Mouse (Mus musculus) neural tube, embryonic 14.5 days (tissue): ENCODE data around the gene Fam214a. TPM values are rescaled to one million over a fixed set of nuclear protein-coding genes. Genes with fewer than 3 reads are reported as not detected.

Experiments
- ATAC-seq: fragments of 200-750 bp; cut with Nextera tagmentation; 2 replicates; pipeline ENCODE4 v1.8.0; 2017; ENCODE audit warnings: low read depth, mild to moderate bottlenecking, moderate TSS enrichment, moderate library complexity
- H3K27ac ChIP-seq: fragments of 300-500 bp; sonication (generic); 2 replicates; pipeline ENCODE4 v1.5.1; 2014; ENCODE audit warnings: low read depth, mild to moderate bottlenecking, control low read depth, low read length, moderate library complexity, mixed read lengths
- H3K27me3 ChIP-seq: fragments of 300-500 bp; sonication (generic); 2 replicates; pipeline ENCODE4 v1.6.1; 2014; ENCODE audit warnings: low read length; ENCODE audit not compliant: control insufficient read depth, insufficient read depth
- H3K36me3 ChIP-seq: fragments of 300-500 bp; sonication (generic); 2 replicates; pipeline ENCODE4 v1.6.1; 2014; ENCODE audit warnings: low read length, mixed read lengths; ENCODE audit not compliant: control insufficient read depth, insufficient read depth
- H3K4me1 ChIP-seq: fragments of 300-500 bp; sonication (generic); 2 replicates; pipeline ENCODE4 v1.6.1; 2014; ENCODE audit warnings: low read length; ENCODE audit not compliant: control insufficient read depth, insufficient read depth
- H3K4me2 ChIP-seq: fragments of 300-500 bp; sonication (generic); 2 replicates; pipeline ENCODE4 v1.6.1; 2014; ENCODE audit warnings: mild to moderate bottlenecking, low read depth, low read length, control low read depth
- H3K4me3 ChIP-seq: fragments of 300-500 bp; sonication (generic); 2 replicates; pipeline ENCODE4 v1.5.1; 2014; ENCODE audit warnings: low read depth, low read length, control low read depth, mixed read lengths
- H3K9ac ChIP-seq: fragments of 300-500 bp; sonication (generic); replicated peaks from 2 replicates; pipeline ENCODE4 v1.6.1; 2014; ENCODE audit warnings: low read depth, mild to moderate bottlenecking, control low read depth, low read length, mixed read lengths
- H3K9me3 ChIP-seq: fragments of 300-500 bp; sonication (generic); 2 replicates; pipeline ENCODE4 v1.6.1; 2016; ENCODE audit warnings: low read length; ENCODE audit not compliant: control insufficient read depth
- WGBS: fragments of 180-500 bp; shearing (Covaris S2); extraction: QIAGEN DNeasy Blood & Tissue Kit; methylation state at CpG from one replicate; pipeline ENCODE4 v1.1.7; 2014; 5-methylcytosine and 5-hydroxymethylcytosine counted together
- polyA plus RNA-seq: library from polyadenylated mRNA; unstranded; fragments of >200 nt; fragmentation: Nextera tagmentation; extraction: Ambion mirVana; gene quantifications from 2 replicates; pipeline ENCODE4 v1.2.1, GENCODE M21; 2014

Fam214a gene
- 30.8 and 31.1 TPM in 2 replicates for polyA plus RNA-seq

DNA sequence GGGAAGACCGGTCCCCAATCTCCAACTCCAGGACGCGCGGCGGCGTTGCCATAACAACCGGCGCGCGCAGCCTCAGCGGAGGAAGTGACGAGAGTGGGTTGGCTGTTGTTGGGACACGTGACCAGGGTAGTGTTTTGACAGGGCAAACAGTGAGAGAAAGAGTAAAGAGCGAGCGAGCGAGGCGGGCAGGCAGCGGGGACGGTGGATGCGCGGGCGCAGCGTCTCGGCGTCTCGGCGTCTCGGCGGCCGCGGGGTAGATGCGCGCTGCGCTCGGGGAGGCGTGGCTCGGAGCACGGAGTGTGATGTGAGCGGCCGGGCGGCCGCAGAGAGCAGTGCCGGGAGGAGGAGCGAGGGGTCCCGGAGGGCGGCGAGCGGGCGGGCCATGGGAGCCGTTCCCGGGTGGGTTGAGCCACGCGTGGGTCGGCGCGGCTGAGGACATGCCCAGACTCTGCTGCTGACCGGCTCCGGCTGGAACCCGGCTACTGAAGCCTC, at the start of gene Fam214a:
TSS of gene Fam214a (plus strand) at position 129 of the 492 bp plus-strand sequence.
- under 1% methylated on average over 52 of the region's 59 CpGs for WGBS
- peaks cover 12% of the 10 kb centered on the region for H3K4me1 ChIP-seq
- H3K9me3 ChIP-seq: no peaks in the 10 kb centered on the region
- H3K27ac ChIP-seq: peak within 1 kb of the TSS; percentile 89
- ATAC-seq: peak; percentile 98
- no peaks in the 10 kb centered on the region; the same call in 1 of the 2 replicates for H3K27me3 ChIP-seq
- H3K36me3 ChIP-seq: no peaks in the 10 kb centered on the region
- peak within 1 kb of the TSS; percentile 87 for H3K9ac ChIP-seq
- peak within 1 kb of the TSS; percentile 84 for H3K4me2 ChIP-seq
- peak within 1 kb of the TSS; percentile 94 for H3K4me3 ChIP-seq

DNA sequence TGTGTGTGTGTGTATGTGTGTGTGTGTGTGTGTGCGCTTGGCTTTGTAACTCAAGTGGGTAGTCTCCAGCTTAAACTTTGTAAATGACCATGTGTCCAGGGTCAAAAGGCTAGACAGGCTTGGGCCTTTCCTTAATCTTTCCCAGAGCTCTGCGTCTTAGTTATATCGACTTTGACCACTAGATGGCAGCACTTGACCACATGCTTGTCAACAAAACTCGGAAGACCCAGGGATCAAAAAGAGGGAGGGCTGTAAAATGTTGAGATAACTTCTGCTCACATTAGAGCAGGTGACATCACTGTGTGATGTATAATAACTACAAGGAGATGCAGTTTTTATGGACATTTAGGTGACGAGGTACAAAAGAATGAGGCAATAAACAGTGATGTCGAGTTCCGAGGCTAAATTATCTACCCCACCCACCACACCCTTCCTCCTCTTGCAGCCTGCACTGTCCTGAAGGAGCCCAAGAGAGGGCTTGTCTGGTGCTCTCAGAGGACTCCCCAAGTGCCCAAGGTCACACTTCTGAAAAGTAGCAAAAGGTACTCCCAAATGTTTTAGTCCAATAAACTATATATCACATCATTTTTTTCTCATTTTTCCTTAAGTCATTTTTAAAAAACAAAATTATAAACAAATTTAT, 47.7 kb upstream of the Fam214a start:
- no peak overlapping the region for H3K4me2 ChIP-seq
- H3K27ac ChIP-seq: no peak overlapping the region
- H3K9me3 ChIP-seq: no peaks in the 10 kb centered on the region
- WGBS: 10% methylated on average over 7 of the region's 7 CpGs
- H3K36me3 ChIP-seq: no peaks in the 10 kb centered on the region
- H3K4me3 ChIP-seq: no peak overlapping the region
- peak; percentile 77 for ATAC-seq
- no peak overlapping the region for H3K9ac ChIP-seq
- H3K27me3 ChIP-seq: no peaks in the 10 kb centered on the region
- H3K4me1 ChIP-seq: 0 out of 2 replicates have a peak, but pooled peaks cover 2% of the 10 kb centered on the region

DNA sequence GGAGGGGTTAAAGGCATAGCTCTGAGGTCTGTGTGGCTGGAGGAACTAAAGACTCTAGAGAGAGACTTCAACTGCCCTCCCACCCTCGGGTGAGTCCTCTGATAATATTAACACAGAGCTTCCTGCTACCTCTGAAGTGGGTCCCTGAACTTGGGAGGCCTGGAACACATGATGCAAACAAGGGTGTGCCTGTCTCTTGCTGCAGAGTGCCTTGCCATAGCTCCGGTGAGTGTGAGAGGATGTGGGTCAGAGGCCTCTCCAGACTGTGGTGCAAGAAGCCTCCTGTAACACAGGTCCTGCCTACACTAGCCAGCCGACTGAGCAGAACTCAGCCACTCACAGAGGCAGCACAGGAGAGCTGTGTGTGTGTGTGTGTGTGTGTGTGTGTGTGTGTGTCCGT, 45.7 kb upstream of the Fam214a start:
- no peak overlapping the region for H3K4me2 ChIP-seq
- no peaks in the 10 kb centered on the region for H3K27me3 ChIP-seq
- no peak overlapping the region for H3K27ac ChIP-seq
- H3K36me3 ChIP-seq: no peaks in the 10 kb centered on the region
- H3K4me1 ChIP-seq: 0 out of 2 replicates have a peak, but pooled peaks cover 2% of the 10 kb centered on the region
- ATAC-seq: no peak
- H3K4me3 ChIP-seq: no peak overlapping the region
- no peaks in the 10 kb centered on the region for H3K9me3 ChIP-seq
- 62% methylated on average over 4 of the region's 4 CpGs for WGBS
- H3K9ac ChIP-seq: no peak overlapping the region

DNA sequence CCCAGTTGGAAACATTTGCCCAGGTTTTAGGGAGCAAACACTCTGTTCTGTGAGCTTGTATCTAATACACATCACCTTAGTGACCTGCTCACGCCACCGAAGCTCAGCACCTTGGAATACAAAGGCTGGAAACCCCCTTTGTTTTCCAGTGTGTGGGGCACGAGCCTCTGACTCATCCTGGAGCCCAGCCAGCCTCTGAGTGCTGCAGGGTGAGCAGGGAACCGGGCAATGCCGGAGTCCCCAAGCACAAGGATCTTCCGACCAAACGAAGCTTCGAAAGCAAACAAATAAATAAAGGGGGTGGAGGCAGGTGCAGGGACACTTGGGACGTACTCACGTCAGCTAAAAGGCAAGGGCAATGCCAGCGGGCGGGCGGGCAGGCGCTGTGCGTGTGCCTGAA, 43.4 kb upstream of the Fam214a start:
- no peak for ATAC-seq
- no peaks in the 10 kb centered on the region for H3K36me3 ChIP-seq
- no peak overlapping the region for H3K4me2 ChIP-seq
- no peaks in the 10 kb centered on the region for H3K9me3 ChIP-seq
- no peak overlapping the region for H3K27ac ChIP-seq
- 61% methylated on average over 15 of the region's 15 CpGs for WGBS
- H3K4me3 ChIP-seq: no peak overlapping the region
- H3K9ac ChIP-seq: no peak overlapping the region
- 0 out of 2 replicates have a peak, but pooled peaks cover 2% of the 10 kb centered on the region for H3K4me1 ChIP-seq
- no peaks in the 10 kb centered on the region for H3K27me3 ChIP-seq

DNA sequence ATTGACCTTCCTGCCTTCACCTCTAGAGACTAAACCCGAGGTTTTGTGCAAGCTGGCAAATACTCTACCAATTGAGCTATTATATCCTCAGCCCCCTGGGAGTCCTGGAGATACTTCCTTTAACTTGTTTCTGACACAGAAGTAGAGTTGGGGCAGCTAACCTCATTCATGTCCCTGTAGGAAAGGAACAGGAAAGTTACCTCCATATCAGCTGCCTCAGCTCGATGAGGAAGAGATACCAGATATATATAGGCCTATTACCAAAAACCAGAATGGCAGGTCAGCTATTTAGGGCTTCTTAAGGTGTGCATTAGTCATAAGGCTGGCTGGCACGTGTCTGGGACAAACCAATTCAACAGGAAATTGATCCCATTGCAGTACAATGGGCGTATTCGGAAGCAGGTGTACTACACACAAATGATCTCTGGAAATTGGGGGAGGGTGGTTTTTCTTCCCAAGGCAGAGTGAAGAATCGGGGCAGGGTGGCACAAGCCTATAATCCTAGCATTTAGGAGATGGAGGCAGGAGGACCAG, 42.4 kb upstream of the Fam214a start:
- H3K4me2 ChIP-seq: no peak overlapping the region
- WGBS: 84% methylated on average over 6 of the region's 6 CpGs
- H3K27me3 ChIP-seq: no peaks in the 10 kb centered on the region

DNA sequence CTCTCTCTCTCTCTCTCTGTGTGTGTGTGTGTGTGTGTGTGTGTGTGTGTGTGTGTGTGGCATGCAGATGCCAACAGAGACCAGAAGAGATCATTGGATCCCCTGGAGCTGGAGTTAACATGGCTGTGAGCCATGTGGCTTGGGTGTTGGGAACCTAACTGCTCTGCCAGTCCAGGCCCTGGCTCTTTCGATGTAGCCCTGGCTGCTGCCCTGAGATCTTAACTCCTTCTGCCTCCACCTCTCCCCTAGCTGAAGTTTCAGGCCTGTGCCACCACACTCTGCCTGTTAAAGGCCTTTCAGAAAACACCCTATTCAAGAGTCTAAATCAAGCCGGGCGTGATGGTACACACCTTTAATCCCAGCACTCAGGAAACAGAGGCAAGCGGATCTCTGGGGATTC, 41.3 kb upstream of the Fam214a start:
- Histone ChIP-seq H3K4me1 (0 out of 2 replicates have a peak, but pooled peaks cover 2% of the 10 kb centered on the region), H3K27me3 (no peaks in the 10 kb centered on the region), H3K9ac (no peak overlapping the region), H3K4me2 (no peak overlapping the region), H3K4me3 (no peak overlapping the region), H3K27ac (no peak overlapping the region), H3K9me3 (no peaks in the 10 kb centered on the region), H3K36me3 (no peaks in the 10 kb centered on the region)
- no peak for ATAC-seq
- WGBS: 79% methylated on average over 4 of the region's 4 CpGs

More for the DNA sequence above, 42.4 kb upstream of the Fam214a start:
- H3K36me3 ChIP-seq: no peaks in the 10 kb centered on the region
- H3K4me3 ChIP-seq: no peak overlapping the region
- H3K4me1 ChIP-seq: 0 out of 2 replicates have a peak, but pooled peaks cover 2% of the 10 kb centered on the region
- no peak overlapping the region for H3K27ac ChIP-seq
- H3K9ac ChIP-seq: no peak overlapping the region
- no peak for ATAC-seq
- H3K9me3 ChIP-seq: no peaks in the 10 kb centered on the region

DNA sequence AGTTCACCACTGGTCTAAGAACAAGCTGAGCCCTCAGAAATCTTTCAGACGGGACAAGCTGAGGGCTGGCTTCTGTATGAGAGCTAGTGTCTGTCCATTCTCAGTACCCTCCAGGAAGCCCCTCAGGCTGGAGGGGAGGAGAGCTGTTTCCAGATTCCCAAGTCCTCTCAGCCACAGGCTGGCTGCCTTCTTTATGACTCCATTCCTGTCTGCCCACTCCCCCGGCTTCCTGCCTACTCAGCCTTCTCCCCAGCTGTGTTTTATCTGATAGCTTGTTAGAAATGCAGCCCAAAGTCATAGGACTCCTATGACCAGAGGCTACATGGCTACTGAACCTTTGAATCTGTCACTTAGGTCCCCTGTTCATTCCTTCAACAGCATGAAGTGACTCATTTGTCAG, 40.8 kb upstream of the Fam214a start:
- no peak for ATAC-seq
- H3K27ac ChIP-seq: no peak overlapping the region
- no peaks in the 10 kb centered on the region for H3K36me3 ChIP-seq
- H3K4me1 ChIP-seq: 0 out of 2 replicates have a peak, but pooled peaks cover 2% of the 10 kb centered on the region
- no peak overlapping the region for H3K9ac ChIP-seq
- H3K27me3 ChIP-seq: no peaks in the 10 kb centered on the region
- WGBS: 47% methylated on average over 2 of the region's 2 CpGs
- no peaks in the 10 kb centered on the region for H3K9me3 ChIP-seq
- no peak overlapping the region for H3K4me3 ChIP-seq
- H3K4me2 ChIP-seq: no peak overlapping the region

DNA sequence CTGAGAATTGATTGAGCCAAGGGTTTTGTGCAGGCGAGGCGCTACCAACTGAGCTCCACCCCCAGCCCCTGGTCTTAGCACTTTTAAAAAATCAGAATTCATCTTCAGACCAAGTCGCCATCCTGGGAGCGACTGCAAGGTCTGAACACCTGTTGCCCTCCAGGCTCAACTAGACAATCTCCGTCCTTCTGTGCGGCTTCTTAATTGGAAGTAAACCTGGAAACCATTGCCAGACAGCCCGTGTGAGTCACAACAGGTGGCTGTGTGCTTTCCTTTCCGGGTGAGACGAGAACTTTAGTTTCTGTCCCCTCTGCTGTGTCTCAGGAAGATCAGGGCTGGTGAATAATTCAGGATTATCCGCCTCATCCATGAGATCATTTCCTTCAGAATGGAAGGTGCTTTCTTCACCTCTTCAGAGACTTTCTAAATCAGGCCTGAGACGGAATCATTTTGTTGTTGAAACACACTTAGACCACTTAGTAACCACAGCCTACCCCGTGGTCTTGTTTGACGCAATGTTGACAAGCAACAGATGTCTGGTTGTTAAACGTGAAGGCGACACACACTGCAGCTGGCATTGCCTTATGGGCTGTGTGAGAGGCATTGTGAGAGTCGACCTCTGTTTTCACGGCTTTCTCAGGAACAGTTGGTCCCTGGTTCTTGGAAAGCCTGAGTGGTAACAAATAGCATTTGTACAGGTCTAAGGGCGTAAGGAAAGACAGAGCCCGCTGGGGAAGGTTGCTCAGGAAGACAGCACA, 39.9 kb upstream of the Fam214a start:
- Histone ChIP-seq H3K4me3 (no peak overlapping the region), H3K9me3 (no peaks in the 10 kb centered on the region), H3K4me2 (no peak overlapping the region), H3K4me1 (0 out of 2 replicates have a peak, but pooled peaks cover 2% of the 10 kb centered on the region), H3K9ac (no peak overlapping the region), H3K36me3 (no peaks in the 10 kb centered on the region), H3K27me3 (no peaks in the 10 kb centered on the region), H3K27ac (no peak overlapping the region)
- 72% methylated on average over 19 of the region's 19 CpGs for WGBS
- ATAC-seq: no peak

DNA sequence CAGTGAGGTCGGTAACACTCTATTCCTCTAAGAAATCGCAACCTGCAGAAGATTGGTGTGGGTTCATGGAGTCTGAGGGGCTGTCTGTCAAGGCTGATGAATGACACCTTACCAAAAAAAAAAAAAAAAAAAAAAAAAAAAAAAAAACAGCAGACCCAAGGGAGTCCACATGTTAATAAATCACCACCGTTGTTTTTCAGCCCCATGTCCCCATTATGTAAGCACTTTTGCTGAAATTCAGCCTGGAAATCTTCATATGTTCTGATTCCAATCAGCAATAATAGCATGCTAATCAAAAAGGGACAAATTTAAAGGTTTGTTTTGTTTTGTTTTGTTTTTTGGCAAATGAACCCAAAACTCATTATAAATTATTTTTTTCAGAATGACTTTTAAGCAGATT, 37.1 kb upstream of the Fam214a start:
- H3K9me3 ChIP-seq: no peaks in the 10 kb centered on the region
- H3K9ac ChIP-seq: no peak overlapping the region
- no peaks in the 10 kb centered on the region for H3K36me3 ChIP-seq
- H3K4me3 ChIP-seq: no peak overlapping the region
- no peak overlapping the region for H3K4me2 ChIP-seq
- H3K27ac ChIP-seq: no peak overlapping the region
- H3K4me1 ChIP-seq: no peaks in the 10 kb centered on the region
- ATAC-seq: no peak
- 84% methylated on average over 3 of the region's 3 CpGs for WGBS
- H3K27me3 ChIP-seq: no peaks in the 10 kb centered on the region
